Mouse (Mus musculus) CH12.LX (cell line): ENCODE data around the gene Htra1. TPM values are rescaled to one million over a fixed set of nuclear protein-coding genes. Genes with fewer than 3 reads are reported as not detected.

Experiments
- DNase-seq: peaks from one replicate; pipeline ENCODE4 v3.0.0-alpha.2; 2013; ENCODE audit errors: extremely low read depth
- H3K27ac ChIP-seq: 2 replicates; pipeline ENCODE4 v1.5.1; 2012; ENCODE audit warnings: low read depth, mild to moderate bottlenecking, control low read depth, moderate library complexity; ENCODE audit not compliant: insufficient read depth
- H3K27me3 ChIP-seq: replicated peaks from 2 replicates; pipeline ENCODE3; 2012; ENCODE audit warnings: inconsistent platforms
- H3K36me3 ChIP-seq, 2 experiments: replicated peaks in 1 of 2; 2 replicates each; pipeline versions ENCODE3 to v1.6.1; 2012; ENCODE audit warnings: inconsistent platforms in 1 of 2, low read length in 1 of 2, mild to moderate bottlenecking in 1 of 2, mixed read lengths in 1 of 2, moderate library complexity in 1 of 2; ENCODE audit not compliant: control insufficient read depth in 1 of 2, insufficient read depth in 1 of 2
- H3K4me1 ChIP-seq, 2 experiments: 2 replicates each; pipeline ENCODE4 v1.6.1; 2012; ENCODE audit warnings: inconsistent platforms in 1 of 2, moderate library complexity in 1 of 2; ENCODE audit not compliant: insufficient read depth in 2 of 2, control insufficient read depth in 1 of 2
- H3K4me2 ChIP-seq: 2 replicates; pipeline ENCODE4 v1.6.1; 2012; ENCODE audit warnings: low read depth, mild to moderate bottlenecking, control low read depth; ENCODE audit not compliant: poor library complexity, insufficient read depth, severe bottlenecking
- H3K4me3 ChIP-seq, 3 experiments: fragments of 150-350 bp in 1 of 3; sonication (generic) in 1 of 3; replicated peaks in 1 of 3; 2 replicates each; pipeline versions ENCODE3 to v1.5.1; 2011 to 2012; ENCODE audit warnings: low read depth in 2 of 3, low read length in 2 of 3, mild to moderate bottlenecking in 2 of 3, moderate library complexity in 2 of 3, control low read depth in 1 of 3, improper control_type of control experiment in 1 of 3, inconsistent platforms in 1 of 3, mixed read lengths in 1 of 3; ENCODE audit not compliant: poor library complexity in 1 of 3
- H3K79me2 ChIP-seq: replicated peaks from 2 replicates; pipeline ENCODE4 v1.6.1; 2012; ENCODE audit warnings: mild to moderate bottlenecking, moderate library complexity; ENCODE audit not compliant: control insufficient read depth, poor library complexity, insufficient read depth, severe bottlenecking; ENCODE audit errors: extremely low read depth
- H3K9ac ChIP-seq: 2 replicates; pipeline ENCODE4 v1.6.1; 2012; ENCODE audit warnings: low read depth, mild to moderate bottlenecking, control low read depth, moderate library complexity; ENCODE audit not compliant: insufficient read depth
- H3K9me3 ChIP-seq: replicated peaks from 2 replicates; pipeline ENCODE3; 2012; ENCODE audit warnings: low read length, inconsistent platforms, mixed read lengths
- BHLHE40 ChIP-seq: IDR thresholded peaks from 2 replicates; pipeline ENCODE4 v1.6.1; 2011; ENCODE audit warnings: mild to moderate bottlenecking, low read depth, low read length, improper control_type of control experiment
- CHD1 ChIP-seq: IDR thresholded peaks from 2 replicates; pipeline ENCODE4 v1.6.1; 2012; ENCODE audit warnings: low read depth, low read length, improper control_type of control experiment, inconsistent platforms
- E2F4 ChIP-seq: IDR thresholded peaks from 2 replicates; pipeline ENCODE4 v1.6.1; 2011; ENCODE audit warnings: low read depth, low read length, improper control_type of control experiment; ENCODE audit not compliant: insufficient replicate concordance
- ELF1 ChIP-seq: IDR thresholded peaks from 2 replicates; pipeline ENCODE4 v1.6.1; 2014; ENCODE audit warnings: low read depth, mild to moderate bottlenecking, inconsistent platforms, low read length, improper control_type of control experiment
- EP300 ChIP-seq: IDR thresholded peaks from 2 replicates; pipeline ENCODE4 v1.6.1; 2011; ENCODE audit warnings: low read length, improper control_type of control experiment
- ETS1 ChIP-seq: conservative IDR thresholded peaks from 2 replicates; pipeline ENCODE4 v1.6.1; 2012; ENCODE audit warnings: low read depth, mild to moderate bottlenecking, inconsistent platforms, low read length, improper control_type of control experiment, moderate library complexity
- GABPA ChIP-seq: IDR thresholded peaks from 2 replicates; pipeline ENCODE4 v1.6.1; 2012; ENCODE audit warnings: low read depth, low read length, improper control_type of control experiment, inconsistent platforms; ENCODE audit not compliant: insufficient replicate concordance
- JUN ChIP-seq: IDR thresholded peaks from 2 replicates; pipeline ENCODE4 v1.6.1; 2011; ENCODE audit warnings: low read depth, mild to moderate bottlenecking, low read length, improper control_type of control experiment, moderate library complexity; ENCODE audit not compliant: insufficient read depth
- JUND ChIP-seq: conservative IDR thresholded peaks from 2 replicates; pipeline ENCODE4 v1.6.1; 2011; ENCODE audit warnings: low read depth, low read length, improper control_type of control experiment
- MAX ChIP-seq: IDR thresholded peaks from 2 replicates; pipeline ENCODE4 v1.6.1; 2011; ENCODE audit warnings: low read length, improper control_type of control experiment
- MEF2A ChIP-seq: IDR thresholded peaks from 2 replicates; pipeline ENCODE4 v1.6.1; 2014; ENCODE audit warnings: low read depth, mild to moderate bottlenecking, inconsistent platforms, low read length, improper control_type of control experiment, borderline replicate concordance
- MXI1 ChIP-seq: IDR thresholded peaks from 2 replicates; pipeline ENCODE4 v1.6.1; 2011; ENCODE audit warnings: mild to moderate bottlenecking, low read depth, low read length, improper control_type of control experiment
- NELFE ChIP-seq: IDR thresholded peaks from 2 replicates; pipeline ENCODE4 v1.6.1; 2011; ENCODE audit warnings: low read depth, low read length, improper control_type of control experiment
- SIN3A ChIP-seq: IDR thresholded peaks from 2 replicates; pipeline ENCODE4 v1.6.1; 2012; ENCODE audit warnings: low read length, improper control_type of control experiment, inconsistent platforms
- SMC3 ChIP-seq: IDR thresholded peaks from 2 replicates; pipeline ENCODE4 v1.6.1; 2011; ENCODE audit warnings: low read depth, low read length, improper control_type of control experiment
- TBP ChIP-seq: conservative IDR thresholded peaks from 2 replicates; pipeline ENCODE4 v1.6.1; 2011; ENCODE audit warnings: low read depth, low read length, improper control_type of control experiment
- TCF12 ChIP-seq: IDR thresholded peaks from 2 replicates; pipeline ENCODE4 v1.6.1; 2014; ENCODE audit warnings: low read depth, mild to moderate bottlenecking, inconsistent platforms, low read length, improper control_type of control experiment
- ZMIZ1 ChIP-seq: IDR thresholded peaks from 2 replicates; pipeline ENCODE4 v1.6.1; 2012; ENCODE audit warnings: low read depth, mild to moderate bottlenecking, inconsistent platforms, low read length, improper control_type of control experiment
- ZNF384 ChIP-seq: IDR thresholded peaks from 2 replicates; pipeline ENCODE4 v1.6.1; 2012; ENCODE audit warnings: low read depth, low read length, improper control_type of control experiment, inconsistent platforms
- dilution Hi-C: fragments of 300-500 bp; cut with MboI; formaldehyde crosslinking; loops from 2 replicates; pipeline ENCODE4 v1.14.3; 2020; ENCODE audit warnings: low sequenced_read_pairs; ENCODE audit not compliant: extremely low pct_unique_long_range_greater_than_20kb, extremely low pct_ligation_motif_present
- in situ Hi-C: fragments of 300-500 bp; cut with MboI; formaldehyde crosslinking; loops from 3 replicates; pipeline ENCODE4 v1.14.3; 2019; ENCODE audit warnings: low sequenced_read_pairs, low pct_ligation_motif_present, low pct_unique_long_range_greater_than_20kb, mixed read lengths
- polyA plus RNA-seq: library from polyadenylated mRNA; unstranded; fragments of >175 nt; gene quantifications from 2 replicates; pipeline ENCODE4 v1.2.1, GENCODE M21; 2012; ENCODE audit warnings: low read depth; ENCODE audit not compliant: insufficient read length
- total RNA-seq, 2 experiments: library from RNA; depleted of rRNA; stranded (reverse); fragments of 300-350 nt in 1 of 2; fragments of >200 nt in 1 of 2; gene quantifications; 2 replicates each; pipeline ENCODE4 v1.2.3; 2012 to 2014

The Htra1 gene
- total and polyA plus RNA-seq, 3 experiments, result not detected

GRCm38 (mm10) chr7:130951004-130951403 is 15.1 kb downstream of the Htra1 start:
- Histone ChIP-seq H3K9me3 (peaks cover 6% of the 10 kb centered on the region), H3K4me2 (no peak overlapping the region), H3K4me1 (peaks cover 0 to 6% of the 10 kb centered on the region in 2 experiments; a peak in 1 of 4 replicates), H3K36me3 (no peaks in the 10 kb centered on the region), H3K9ac (no peak overlapping the region), H3K79me2 (no peaks in the 10 kb centered on the region), H3K27me3 (peaks cover 86% of the 10 kb centered on the region), H3K27ac (no peak overlapping the region), H3K4me3 (no peak overlapping the region)
- dilution Hi-C loops (no loop called here), in situ Hi-C loops (no loop called here)
- no peak for DNase-seq
- no peak for TF ChIP-seq NELFE
- TF ChIP-seq ETS1, result no peak
- no peak for TF ChIP-seq TBP
- TF ChIP-seq ZNF384, result no peak

- Histone ChIP-seq H3K4me1 (peaks cover 0 to 6% of the 10 kb centered on the region in 2 experiments; a peak in 1 of 4 replicates), H3K9ac (no peak overlapping the region), H3K4me3 (no peak overlapping the region), H3K27me3 (peaks cover 80% of the 10 kb centered on the region), H3K36me3 (no peaks in the 10 kb centered on the region), H3K27ac (no peak overlapping the region), H3K4me2 (no peak overlapping the region), H3K79me2 (no peaks in the 10 kb centered on the region), H3K9me3 (peaks cover 6% of the 10 kb centered on the region)
- no peak for DNase-seq
- in situ Hi-C loops, result no loop called here
- dilution Hi-C loops, result no loop called here
- TF ChIP-seq EP300, result no peak
- TF ChIP-seq SMC3, result no peak
- no peak for TF ChIP-seq MEF2A
- TF ChIP-seq BHLHE40, result no peak
- no peak for TF ChIP-seq CHD1
- TF ChIP-seq ETS1, result no peak
- TF ChIP-seq JUND, result no peak
These were observed 17.5 kb downstream of the Htra1 start for GRCm38 (mm10) chr7:130953376-130953775.

GRCm38 (mm10) chr7:130954177-130954601 is 18.3 kb downstream of the Htra1 start:
- no peak for DNase-seq
- H3K79me2 ChIP-seq, result no peaks in the 10 kb centered on the region
- dilution Hi-C loops (no loop called here), in situ Hi-C loops (no loop called here)
- no peak overlapping the region for H3K9ac ChIP-seq
- peaks cover 80% of the 10 kb centered on the region for H3K27me3 ChIP-seq
- H3K4me2 ChIP-seq, result no peak overlapping the region
- H3K4me3 ChIP-seq, result no peak overlapping the region
- H3K4me1 ChIP-seq, result peaks cover 0 to 6% of the 10 kb centered on the region in 2 experiments; a peak in 1 of 4 replicates
- TF ChIP-seq E2F4 (no peak), JUN (no peak), MAX (no peak), ELF1 (no peak), ETS1 (no peak), MXI1 (no peak), ZMIZ1 (no peak), NELFE (no peak), EP300 (no peak), SMC3 (no peak), GABPA (no peak), TCF12 (no peak), SIN3A (no peak), BHLHE40 (no peak), CHD1 (no peak)
- no peaks in the 10 kb centered on the region for H3K36me3 ChIP-seq
- peaks cover 6% of the 10 kb centered on the region for H3K9me3 ChIP-seq
- no peak overlapping the region for H3K27ac ChIP-seq
